Mouse (Mus musculus) frontal cortex, adult 2 months (tissue): ENCODE data around the gene Rrp9. TPM values are rescaled to one million over a fixed set of nuclear protein-coding genes. Genes with fewer than 3 reads are reported as not detected.

Experiments
- DNase-seq, 2 experiments: peaks; one replicate each; pipeline ENCODE4 v3.0.0; 2022; ENCODE audit warnings: low spot score in 1 of 2; ENCODE audit errors: extremely low spot score in 1 of 2
- polyA plus RNA-seq: library from polyadenylated mRNA; depleted of rRNA; stranded (reverse); fragments of >200 nt; gene quantifications from 2 replicates; pipeline ENCODE4 v1.2.3, GENCODE M21; 2012; rRNA removed

The Rrp9 gene
- polyA plus RNA-seq = 45.6 and 45.8 TPM in 2 replicates

DNA sequence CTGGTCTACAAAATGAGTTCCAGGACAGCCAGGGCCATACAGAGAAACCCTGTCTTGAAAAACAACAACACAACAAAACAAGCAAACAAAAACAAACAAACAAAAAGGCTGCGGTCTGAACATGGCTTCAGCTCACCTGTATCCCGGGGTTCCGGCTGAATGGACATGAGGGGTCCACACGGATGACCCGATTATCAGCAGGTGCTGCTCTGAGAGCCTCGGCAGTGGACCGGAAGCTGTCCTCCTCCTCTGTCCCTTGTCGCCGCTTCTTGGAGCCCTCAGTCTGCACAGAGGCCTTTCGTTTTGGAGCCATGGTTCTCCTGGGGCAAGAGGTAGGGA lies at the start of gene Rrp9:
Gene Rrp9, plus strand, starts transcription at position 301 of the 339 bp plus-strand sequence.
- DNase-seq = no peak

DNA sequence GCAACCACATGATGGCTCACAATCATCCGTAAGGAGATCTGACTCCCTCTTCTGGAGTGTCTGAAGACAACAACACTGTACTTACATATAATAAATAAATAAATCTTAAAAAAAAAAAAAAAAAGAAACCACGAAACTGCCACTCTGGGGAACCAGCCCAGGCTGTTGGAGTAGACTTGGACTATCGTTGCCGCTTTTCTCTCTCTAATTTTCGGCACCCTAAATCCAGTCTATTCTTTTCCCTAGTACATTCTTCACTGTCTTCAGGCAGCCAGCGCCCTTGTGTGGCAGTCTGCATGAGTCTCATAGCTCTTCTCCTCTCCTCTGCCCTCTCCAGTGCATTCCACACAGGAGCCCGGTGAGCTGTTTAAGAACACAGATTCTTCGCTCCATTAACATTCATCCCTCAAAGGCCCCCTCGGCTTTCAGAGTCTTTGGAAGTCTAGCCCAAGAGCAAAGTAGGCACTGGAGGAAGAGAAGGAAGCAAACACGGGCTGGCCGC lies 47.0 kb upstream of the Rrp9 start:
- DNase-seq = no peak

GRCm38 (mm10) chr9:106429221-106430014 lies 46.3 kb upstream of the Rrp9 start, which contains the start of gene Rpl29:
TSS of gene Rpl29 (plus strand) at chr9:106429454.
- DNase-seq = peak; percentile 89 to 98

- no peak for DNase-seq
Measured at GRCm38 (mm10) chr9:106430015-106430264, 45.8 kb upstream of the Rrp9 start.

GRCm38 (mm10) chr9:106433389-106433788 lies 42.4 kb upstream of the Rrp9 start:
- peak in 1 of 2 experiments; percentile 58 for DNase-seq

- no peak for DNase-seq
Measured at GRCm38 (mm10) chr9:106436566-106436965, 39.2 kb upstream of the Rrp9 start.

- no peak for DNase-seq
Measured at GRCm38 (mm10) chr9:106442680-106443079, 33.1 kb upstream of the Rrp9 start.

- DNase-seq = no peak
Measured at GRCm38 (mm10) chr9:106444836-106445235, 30.9 kb upstream of the Rrp9 start.

DNA sequence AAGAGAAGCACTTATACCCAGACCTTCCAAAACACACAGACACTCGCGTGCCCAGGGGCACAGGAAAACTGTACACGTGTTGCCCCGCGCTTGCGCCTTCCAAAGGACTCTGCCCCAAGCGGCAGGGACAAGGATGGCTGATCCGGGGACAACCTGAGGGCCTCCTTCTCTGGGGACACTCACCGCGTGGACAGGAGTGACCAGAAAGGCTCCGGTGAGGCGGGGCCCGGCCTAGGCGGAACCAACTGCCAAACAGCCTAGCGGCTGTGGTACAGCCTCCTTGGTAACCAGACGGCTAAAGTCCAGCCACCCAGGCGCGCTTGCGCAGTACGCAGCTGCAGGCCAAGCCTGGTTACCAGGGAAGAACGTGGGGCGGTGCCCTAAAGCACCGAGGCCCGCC lies 28.4 kb upstream of the Rrp9 start, which contains the start of the genes Abhd14b and Abhd14a:
Gene Abhd14b, plus strand, starts transcription at position 112 of the 400 bp plus-strand sequence.
Gene Abhd14a, minus strand, starts transcription at position 331 of the 400 bp plus-strand sequence.
- DNase-seq = peak; percentile 84 to 96

DNA sequence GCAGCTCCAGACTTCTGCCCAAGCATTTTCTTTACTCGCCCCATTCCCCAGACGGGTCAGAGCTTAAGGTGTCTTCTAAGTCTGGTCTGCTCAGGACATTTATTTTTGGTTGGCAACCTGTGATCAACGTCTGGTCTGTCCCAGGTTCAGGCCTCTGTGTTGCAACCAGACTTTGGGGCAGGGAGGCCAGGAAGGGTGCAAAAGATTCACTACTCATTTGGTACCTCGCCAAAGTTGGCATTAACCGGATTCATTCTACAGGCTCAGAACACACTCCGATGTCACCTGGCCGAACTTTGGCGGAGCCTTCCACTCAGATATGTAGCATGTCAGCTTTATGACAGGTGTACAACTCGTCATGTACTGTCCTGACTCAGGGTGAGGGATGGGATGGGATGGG lies 27.8 kb upstream of the Rrp9 start:
- no peak for DNase-seq

DNA sequence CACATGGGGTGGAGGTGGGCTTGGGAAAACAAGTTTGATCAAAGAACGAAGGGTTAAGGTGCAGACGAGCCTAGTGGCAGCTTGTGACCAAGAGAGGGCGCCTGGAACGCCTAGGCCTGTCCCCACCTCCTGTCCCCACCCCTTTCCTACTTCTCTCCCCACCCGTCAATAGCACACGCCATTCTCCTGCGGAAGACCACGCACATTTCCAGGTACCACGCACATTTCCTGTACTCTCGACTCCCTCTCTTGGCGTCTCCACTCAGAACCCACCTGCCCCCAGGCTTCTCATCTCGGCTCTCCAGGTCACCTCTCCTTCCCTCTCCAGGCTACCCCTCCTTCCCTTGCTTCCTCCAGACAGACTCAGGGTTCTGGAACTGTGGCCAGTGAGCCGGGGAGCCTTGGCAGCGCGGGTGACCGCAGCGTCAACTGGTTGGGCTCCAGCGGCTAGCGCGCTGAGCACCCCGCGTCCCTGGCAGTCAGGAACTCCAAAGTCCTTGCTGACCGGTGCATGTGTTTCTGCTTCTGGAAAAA lies 27.2 kb upstream of the Rrp9 start:
- peak in 1 of 2 experiments; percentile 78 for DNase-seq

DNA sequence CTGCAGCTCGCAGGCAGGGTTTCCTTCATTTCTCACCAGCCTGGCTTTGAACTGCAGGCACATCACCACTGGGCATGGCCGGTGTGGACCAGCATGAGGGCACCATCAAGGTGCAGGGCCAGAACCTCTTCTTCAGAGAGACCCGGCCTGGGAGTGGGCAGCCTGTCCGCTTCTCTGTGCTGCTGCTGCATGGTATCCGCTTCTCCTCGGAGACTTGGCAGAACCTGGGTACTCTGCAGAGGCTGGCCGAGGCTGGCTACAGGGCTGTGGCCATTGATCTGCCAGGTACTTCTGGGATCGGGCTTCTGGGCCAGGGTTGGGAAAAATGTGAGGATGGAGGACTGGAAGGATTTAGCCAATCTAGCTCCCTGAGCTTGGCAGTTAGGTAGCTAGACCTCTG lies 25.8 kb upstream of the Rrp9 start:
- no peak for DNase-seq

GRCm38 (mm10) chr9:106450661-106451060 lies 25.1 kb upstream of the Rrp9 start:
- DNase-seq = no peak

DNA sequence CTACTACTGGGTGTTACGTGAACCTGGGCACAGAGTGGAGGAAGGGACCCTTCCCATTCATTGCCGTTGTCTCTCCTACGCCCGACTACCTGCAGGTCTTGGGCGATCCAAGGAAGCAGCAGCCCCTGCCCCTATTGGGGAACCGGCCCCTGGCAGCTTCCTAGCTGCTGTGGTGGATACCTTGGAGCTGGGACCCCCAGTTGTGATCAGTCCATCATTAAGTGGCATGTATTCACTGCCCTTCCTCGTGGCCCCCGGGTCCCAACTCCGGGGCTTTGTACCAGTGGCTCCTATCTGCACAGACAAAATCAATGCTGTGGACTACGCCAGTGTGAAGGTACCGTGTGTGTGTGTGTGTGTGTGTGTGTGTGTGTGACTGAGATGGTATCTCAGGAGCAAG lies 24.5 kb upstream of the Rrp9 start:
- DNase-seq = no peak

- DNase-seq = no peak
Measured at GRCm38 (mm10) chr9:106451899-106452298, 23.9 kb upstream of the Rrp9 start.

DNA sequence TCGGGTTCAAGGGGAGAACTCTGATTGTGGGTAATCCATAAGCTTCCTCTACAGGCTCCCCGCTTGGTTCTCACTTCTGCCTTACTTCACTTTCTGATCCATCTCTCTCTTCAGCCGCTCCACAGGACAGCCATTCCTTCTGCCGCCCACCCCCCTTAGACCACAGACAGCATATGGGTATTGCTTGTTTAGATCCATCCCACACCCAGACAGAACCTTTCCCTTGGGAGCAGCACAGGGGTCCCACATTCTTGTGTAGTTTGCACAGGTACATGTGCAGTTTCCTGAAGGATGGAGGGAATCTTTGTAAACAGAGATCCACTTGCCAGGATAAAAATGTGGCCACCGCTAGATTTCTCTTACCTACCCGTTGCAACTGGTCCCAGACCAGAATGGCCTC lies 23.4 kb upstream of the Rrp9 start:
- DNase-seq = no peak

DNA sequence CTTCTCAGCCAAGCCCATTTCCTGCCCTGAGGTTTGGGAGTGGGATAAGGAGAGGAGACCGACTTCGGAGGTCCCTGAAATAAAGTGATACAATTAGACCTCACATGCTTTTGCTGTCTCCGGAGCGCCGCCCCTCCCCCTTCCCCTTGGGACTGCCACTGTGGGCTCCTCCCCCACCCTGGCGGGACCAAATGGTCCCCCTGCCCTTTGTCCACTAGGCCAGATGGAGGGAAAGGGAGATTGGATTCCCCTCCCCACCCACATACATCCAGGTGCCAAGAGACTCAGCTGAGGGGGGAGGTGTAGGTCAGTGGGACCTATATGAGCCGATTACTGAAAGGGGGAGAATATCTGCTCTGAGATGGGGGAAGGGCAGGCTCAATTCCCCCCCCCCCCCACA lies 22.9 kb upstream of the Rrp9 start:
- DNase-seq = peak in 1 of 2 experiments; percentile 48

DNA sequence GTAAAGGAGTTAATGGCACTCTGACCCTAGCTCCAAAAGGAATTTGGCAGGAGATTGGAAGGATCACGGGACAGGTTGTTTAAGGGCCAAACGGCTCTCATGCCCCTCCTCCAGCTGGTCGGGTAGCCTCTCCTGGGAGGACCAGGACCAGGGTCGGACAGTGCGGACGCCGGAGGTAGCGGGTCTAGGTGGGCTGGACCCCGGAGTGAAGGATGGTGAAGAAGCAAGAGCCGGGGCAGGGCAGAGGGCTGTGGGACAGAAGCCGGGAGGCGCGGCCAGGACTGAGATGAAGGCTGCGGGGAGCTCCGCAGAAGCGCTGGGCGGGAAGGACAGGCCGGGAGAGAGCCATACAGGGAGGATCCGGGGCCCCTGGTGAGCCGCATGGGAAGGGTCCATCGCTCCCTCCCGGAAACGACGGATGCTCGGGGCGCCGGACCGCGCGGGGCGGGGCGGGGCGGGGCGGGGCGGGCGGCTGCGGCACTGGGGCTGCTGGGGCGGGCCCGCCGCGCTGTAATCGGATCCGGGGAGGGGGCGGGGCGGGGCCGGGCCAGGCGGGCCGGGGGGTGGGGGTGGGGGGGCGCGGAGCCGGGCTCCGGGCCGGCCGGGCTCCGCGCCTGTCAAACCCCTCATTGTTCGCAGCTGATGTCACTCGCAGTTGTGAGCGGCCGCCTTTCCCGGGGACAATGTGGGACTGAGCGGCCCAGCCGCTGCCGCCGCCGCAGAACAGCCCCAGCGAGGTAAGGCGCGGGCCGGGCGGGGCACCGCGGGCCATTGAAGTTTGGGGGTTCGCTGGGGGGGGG lies 22.3 kb upstream of the Rrp9 start, which contains the start of gene Pcbp4:
Gene Pcbp4, plus strand, starts transcription at position 21 of the 800 bp plus-strand sequence.
- DNase-seq = peak in 1 of 2 experiments; percentile 56

- no peak for DNase-seq
Measured at GRCm38 (mm10) chr9:106454071-106454761, 21.5 kb upstream of the Rrp9 start.

DNA sequence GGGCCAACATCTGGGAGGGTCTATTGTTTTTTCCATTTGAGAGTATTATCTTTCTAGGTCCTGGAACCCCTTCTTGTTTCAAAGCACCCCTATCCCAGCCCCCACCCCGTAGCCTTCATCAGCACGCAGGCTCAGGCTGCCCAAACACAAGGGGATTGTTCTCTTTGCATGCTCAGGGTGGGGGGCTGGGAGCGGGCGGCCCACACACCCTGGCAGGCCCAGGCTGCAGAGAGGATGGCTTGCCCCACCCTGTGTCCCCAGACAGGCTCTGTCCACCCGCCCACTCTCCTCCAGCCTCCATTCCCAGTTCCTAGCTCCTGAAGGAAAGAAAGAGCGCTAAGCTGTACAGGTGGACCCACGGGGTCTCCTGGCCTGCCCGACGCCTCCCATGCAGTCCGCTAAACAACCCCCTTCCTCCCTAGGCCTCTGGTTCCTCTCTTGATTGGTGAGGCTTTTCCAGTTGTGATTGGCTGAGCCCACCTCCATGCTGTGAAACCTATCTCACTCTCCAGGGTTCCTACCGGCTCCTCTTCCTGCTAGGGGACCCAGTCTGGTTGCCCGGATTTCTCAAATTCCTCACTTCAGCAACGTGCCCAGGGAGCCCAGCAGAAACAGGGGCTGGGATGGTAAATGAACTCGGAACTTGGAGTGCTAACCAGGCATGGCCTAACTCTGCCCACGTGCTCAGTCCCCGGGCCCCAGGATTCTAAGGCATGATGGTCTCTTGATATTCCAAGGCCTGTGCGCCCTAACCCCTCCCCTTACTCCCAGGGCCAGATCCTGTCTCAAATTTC lies 20.7 kb upstream of the Rrp9 start:
- peak in 1 of 2 experiments; percentile 61 for DNase-seq
